Mouse (Mus musculus) gastrocnemius, adult 2 months (tissue): ENCODE data around the gene Lrba. TPM values are rescaled to one million over a fixed set of nuclear protein-coding genes. Genes with fewer than 3 reads are reported as not detected.

Experiments used
- DNase-seq: peaks from one replicate; pipeline ENCODE4 v3.0.0; 2022
- H3K27ac ChIP-seq: fragments of 200-600 bp; 2 replicates; pipeline ENCODE4 v1.8.1; 2022; ENCODE audit warnings: mild to moderate bottlenecking
- H3K4me3 ChIP-seq: fragments of 200-600 bp; 2 replicates; pipeline ENCODE4 v1.8.1; 2022; ENCODE audit warnings: mild to moderate bottlenecking, moderate library complexity
- CTCF ChIP-seq: fragments of 200-600 bp; IDR thresholded peaks from 2 replicates; pipeline ENCODE4 v1.8.1; 2022; ENCODE audit warnings: antibody characterized with exemption, mild to moderate bottlenecking, moderate library complexity
- intact Hi-C: fragments of 180-260 bp; cut with DNase I; formaldehyde crosslinking; loops from one replicate; pipeline ENCODE4 v1.15.1; 2025
- total RNA-seq, 2 experiments: library from RNA; stranded (reverse); gene quantifications; 2 replicates each; pipeline ENCODE4 v1.2.3; 2021

Lrba gene
- total RNA-seq, 2 experiments from 2014 or later, result 24.1 to 28.3 TPM

- TF ChIP-seq CTCF, result peak; percentile 100; the same call in 1 of the 2 replicates
- DNase-seq, result peak; percentile 85
- intact Hi-C loops, result loop anchor here (1.0 to 10.0 kb wide), 2 partner anchors 24 to 488 kb away; no protein-coding TSS in a partner anchor
- Histone ChIP-seq H3K27ac (peak overlapping the region; percentile 46), H3K4me3 (peak overlapping the region; percentile 42)
These were observed 588.2 kb downstream of the Lrba start for GRCm38 (mm10) chr3:86812689-86813088.

- Histone ChIP-seq H3K27ac (no peak overlapping the region), H3K4me3 (0 out of 2 replicates have a peak overlapping the region, but pooled peaks have one; percentile 7)
- intact Hi-C loops, result loop anchor here (10.0 kb wide), 1 partner anchor 493 kb away; no protein-coding TSS in a partner anchor
- DNase-seq, result no peak
- no peak for TF ChIP-seq CTCF
These were observed 593.6 kb downstream of the Lrba start for GRCm38 (mm10) chr3:86818001-86818585.

- H3K27ac ChIP-seq, result no peak overlapping the region
- DNase-seq, result no peak
- TF ChIP-seq CTCF, result no peak
- no peak overlapping the region for H3K4me3 ChIP-seq
- intact Hi-C loops, result loop anchor here (10.0 kb wide), 1 partner anchor 495 kb away; no protein-coding TSS in a partner anchor
These were observed 594.9 kb downstream of the Lrba start for GRCm38 (mm10) chr3:86819372-86819771.

GRCm38 (mm10) chr3:86820344-86820743 is 595.9 kb downstream of the Lrba start:
- Histone ChIP-seq H3K27ac (no peak overlapping the region), H3K4me3 (no peak overlapping the region)
- intact Hi-C loops, result no loop called here
- no peak for TF ChIP-seq CTCF
- DNase-seq, result no peak

- intact Hi-C loops, result no loop called here
These were observed 596.9 kb downstream of the Lrba start for GRCm38 (mm10) chr3:86821383-86821782.

GRCm38 (mm10) chr3:86827506-86827905 is 603.0 kb downstream of the Lrba start:
- H3K27ac ChIP-seq, result no peak overlapping the region
- intact Hi-C loops, result no loop called here
- TF ChIP-seq CTCF, result no peak
- DNase-seq, result no peak
- no peak overlapping the region for H3K4me3 ChIP-seq

More at GRCm38 (mm10) chr3:86821383-86821782, 596.9 kb downstream of the Lrba start:
- Histone ChIP-seq H3K27ac (no peak overlapping the region), H3K4me3 (no peak overlapping the region)
- no peak for TF ChIP-seq CTCF
- no peak for DNase-seq

GRCm38 (mm10) chr3:86832115-86832514 is 607.6 kb downstream of the Lrba start:
- no peak for DNase-seq
- Histone ChIP-seq H3K4me3 (no peak overlapping the region), H3K27ac (no peak overlapping the region)
- intact Hi-C loops, result no loop called here
- TF ChIP-seq CTCF, result no peak

Other genes starting within 250 kb of the Lrba start
- not detected for gene Prss48, start 222.2 kb upstream of the Lrba start, total RNA-seq
- gene Rps3a1, start 82.0 kb upstream of the Lrba start, total RNA-seq, result 100 to 1,000 TPM; 405 to 499 TPM